Mouse (Mus musculus) hindbrain, embryonic 14.5 days (tissue): ENCODE measurements at regions not wholly inside any gene's neighbourhood (a gene's known extent, or its start where the extent isn't known, plus 50 kb on each side); places are given as distances from the start of the nearest gene placed in this dataset.

Experiments
- ATAC-seq: fragments of 200-750 bp; cut with Nextera tagmentation; 2 replicates; pipeline ENCODE4 v1.8.0; 2017; ENCODE audit warnings: moderate number of reproducible peaks, mild to moderate bottlenecking, moderate TSS enrichment, moderate library complexity; ENCODE audit not compliant: low FRiP score
- DNase-seq: peaks from one replicate; pipeline ENCODE4 v3.0.0-alpha.2; 2015; ENCODE audit warnings: low spot score
- H3K27ac ChIP-seq: fragments of 300-500 bp; sonication (generic); 2 replicates; pipeline ENCODE4 v1.5.1; 2014; ENCODE audit warnings: mild to moderate bottlenecking, moderate library complexity
- H3K27me3 ChIP-seq: fragments of 300-500 bp; sonication (generic); 2 replicates; pipeline ENCODE4 v1.6.1; 2014; ENCODE audit warnings: mild to moderate bottlenecking, low read length, mixed read lengths; ENCODE audit not compliant: control insufficient read depth, insufficient read depth
- H3K36me3 ChIP-seq: fragments of 300-500 bp; sonication (generic); replicated peaks from 2 replicates; pipeline ENCODE4 v1.6.1; 2014; ENCODE audit not compliant: control insufficient read depth, insufficient read depth
- H3K4me1 ChIP-seq: fragments of 300-500 bp; sonication (generic); replicated peaks from 2 replicates; pipeline ENCODE4 v1.6.1; 2014; ENCODE audit warnings: antibody characterized with exemption, low read length, mixed read lengths; ENCODE audit not compliant: control insufficient read depth, insufficient read depth
- H3K4me2 ChIP-seq: fragments of 300-500 bp; sonication (generic); replicated peaks from 2 replicates; pipeline ENCODE4 v1.6.1; 2014; ENCODE audit warnings: mild to moderate bottlenecking, moderate library complexity
- H3K4me3 ChIP-seq: fragments of 300-500 bp; sonication (generic); replicated peaks from 2 replicates; pipeline ENCODE4 v1.5.1; 2014; ENCODE audit warnings: mild to moderate bottlenecking, low read length
- H3K9ac ChIP-seq: fragments of 300-500 bp; sonication (generic); 2 replicates; pipeline ENCODE4 v1.6.1; 2014
- H3K9me3 ChIP-seq: fragments of 300-500 bp; sonication (generic); 2 replicates; pipeline ENCODE4 v1.6.1; 2016; ENCODE audit warnings: low read length; ENCODE audit not compliant: control insufficient read depth
- WGBS: fragments of 180-500 bp; shearing (Covaris S2); extraction: QIAGEN DNeasy Blood & Tissue Kit; methylation state at CpG from one replicate; pipeline ENCODE4 v1.1.7; 2014; 5-methylcytosine and 5-hydroxymethylcytosine counted together

DNA sequence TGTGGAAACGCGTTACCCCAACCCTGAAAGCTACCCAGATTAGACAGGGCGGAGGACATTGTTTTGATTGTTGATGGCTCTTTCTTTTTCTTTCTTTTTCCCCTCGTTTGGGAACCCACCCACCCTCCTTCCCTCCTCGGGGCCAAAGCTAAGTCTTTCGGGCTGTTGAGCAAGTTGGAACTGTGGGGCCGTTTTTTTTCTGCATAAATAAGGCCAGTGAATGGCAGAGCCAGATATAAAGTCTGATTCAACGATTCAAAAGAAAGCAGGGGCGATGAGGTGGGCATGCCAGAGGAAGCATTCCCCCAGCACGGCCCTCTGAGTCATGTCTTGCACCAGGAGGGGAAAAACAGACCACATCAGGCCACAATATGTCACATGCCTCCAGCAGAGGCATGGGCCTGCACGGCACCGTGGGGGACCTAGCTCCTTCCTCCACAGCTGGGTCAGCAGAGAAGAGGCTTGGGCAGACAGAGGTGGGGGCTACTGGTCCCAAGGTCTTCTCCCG is 80.2 kb upstream of the Zmiz1 start:
- H3K27ac ChIP-seq, result peak overlapping the region; percentile 100
- peak overlapping the region; percentile 31 for H3K4me3 ChIP-seq
- H3K27me3 ChIP-seq, result no peaks in the 10 kb centered on the region
- H3K9me3 ChIP-seq, result no peaks in the 10 kb centered on the region
- DNase-seq, result peak; percentile 39
- no peak for ATAC-seq
- H3K4me1 ChIP-seq, result peaks cover 34% of the 10 kb centered on the region
- WGBS, result 1% methylated on average over 13 of the region's 13 CpGs
- peak overlapping the region; percentile 59 for H3K4me2 ChIP-seq
- no peaks in the 10 kb centered on the region for H3K36me3 ChIP-seq
- H3K9ac ChIP-seq, result peak overlapping the region; percentile 70

DNA sequence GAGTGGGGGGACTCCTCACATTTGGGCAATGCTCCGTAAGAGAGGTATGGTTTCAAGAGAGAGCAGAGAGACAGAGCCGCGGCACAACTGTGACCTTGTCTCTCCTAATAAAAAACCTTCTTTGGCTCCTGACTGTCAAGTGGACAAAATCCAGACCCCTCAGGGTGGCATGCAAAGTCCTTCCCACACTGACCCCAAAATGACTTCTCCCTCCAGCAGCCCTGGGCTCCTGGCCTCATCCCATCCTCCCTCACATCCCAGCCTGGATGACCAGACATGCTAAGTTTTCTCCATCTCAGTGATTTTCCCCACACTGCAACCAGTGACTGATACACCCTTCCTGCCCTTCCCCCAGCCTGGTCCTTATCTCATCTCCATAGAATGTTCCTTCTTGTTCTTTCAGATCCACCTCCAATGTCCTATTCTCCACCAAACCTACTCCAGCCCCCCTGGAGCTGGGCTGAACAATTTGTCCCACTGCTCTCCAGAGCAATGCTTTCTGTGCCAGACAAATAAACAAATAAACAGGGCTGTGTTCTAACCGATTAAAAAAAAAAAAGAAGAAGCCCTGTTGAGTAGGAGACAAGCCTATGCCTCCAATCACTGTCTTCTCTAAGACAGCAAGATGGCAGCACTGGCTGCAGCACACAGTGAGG is 75.7 kb upstream of the Zmiz1 start:
- no peak overlapping the region for H3K27ac ChIP-seq
- H3K9ac ChIP-seq, result no peak overlapping the region
- no peaks in the 10 kb centered on the region for H3K36me3 ChIP-seq
- no peak overlapping the region for H3K4me3 ChIP-seq
- H3K4me2 ChIP-seq, result no peak overlapping the region
- DNase-seq (no peak), ATAC-seq (no peak)
- 93% methylated on average over 4 of the region's 4 CpGs for WGBS
- H3K9me3 ChIP-seq, result no peaks in the 10 kb centered on the region
- no peaks in the 10 kb centered on the region for H3K27me3 ChIP-seq
- H3K4me1 ChIP-seq, result peaks cover 14% of the 10 kb centered on the region

DNA sequence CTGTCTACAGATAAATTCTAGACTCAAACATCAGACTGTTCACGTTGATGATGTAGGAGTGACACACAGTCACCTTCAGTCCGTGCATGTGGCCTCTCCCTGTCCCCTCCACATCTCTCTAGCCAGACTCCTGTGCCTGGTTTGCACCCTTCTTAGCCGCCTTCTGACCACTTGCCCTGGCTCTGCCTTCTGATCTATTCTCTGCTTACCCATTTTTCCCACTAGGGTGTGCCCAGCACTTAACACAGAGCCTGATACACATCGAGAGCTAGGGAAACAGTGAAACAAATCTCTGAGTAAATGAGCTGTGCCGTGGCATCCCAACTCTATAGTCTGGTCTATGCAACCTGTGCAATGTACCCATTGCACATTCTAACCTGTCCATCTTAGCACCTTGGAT is 73.3 kb upstream of the Zmiz1 start:
- DNase-seq (no peak), ATAC-seq (no peak)
- H3K4me2 ChIP-seq, result no peak overlapping the region
- H3K9ac ChIP-seq, result no peak overlapping the region
- WGBS, result 66% methylated on average over 5 of the region's 5 CpGs
- H3K9me3 ChIP-seq, result no peaks in the 10 kb centered on the region
- H3K36me3 ChIP-seq, result no peaks in the 10 kb centered on the region
- H3K27ac ChIP-seq, result no peak overlapping the region
- H3K4me3 ChIP-seq, result no peak overlapping the region
- H3K27me3 ChIP-seq, result no peaks in the 10 kb centered on the region
- 0 out of 2 replicates have a peak, but pooled peaks cover 6% of the 10 kb centered on the region for H3K4me1 ChIP-seq

DNA sequence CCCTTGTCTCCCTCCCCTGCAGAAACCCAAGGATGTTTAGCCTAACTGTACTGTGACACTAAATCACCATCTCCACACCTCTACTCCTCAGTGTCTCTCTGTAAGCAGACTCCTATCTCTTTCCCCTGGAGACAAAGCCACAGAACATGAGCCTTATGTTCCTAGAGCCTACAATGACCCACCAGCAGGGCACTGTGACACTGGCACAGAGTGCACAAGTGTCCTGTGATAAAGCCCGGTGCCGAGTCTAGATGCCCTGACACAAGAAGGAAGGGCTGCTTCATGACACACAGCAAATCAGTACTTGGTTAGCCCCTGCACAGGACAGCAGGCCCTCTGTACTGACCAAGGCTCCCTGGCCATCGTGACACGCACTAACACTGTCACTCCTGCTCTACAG is 71.2 kb upstream of the Zmiz1 start:
- Histone ChIP-seq H3K9ac (no peak overlapping the region), H3K4me2 (no peak overlapping the region), H3K27me3 (no peaks in the 10 kb centered on the region), H3K36me3 (no peaks in the 10 kb centered on the region), H3K27ac (no peak overlapping the region), H3K4me3 (no peak overlapping the region), H3K9me3 (no peaks in the 10 kb centered on the region), H3K4me1 (0 out of 2 replicates have a peak, but pooled peaks cover 6% of the 10 kb centered on the region)
- ATAC-seq (no peak), DNase-seq (no peak)
- 91% methylated on average over 4 of the region's 4 CpGs for WGBS

DNA sequence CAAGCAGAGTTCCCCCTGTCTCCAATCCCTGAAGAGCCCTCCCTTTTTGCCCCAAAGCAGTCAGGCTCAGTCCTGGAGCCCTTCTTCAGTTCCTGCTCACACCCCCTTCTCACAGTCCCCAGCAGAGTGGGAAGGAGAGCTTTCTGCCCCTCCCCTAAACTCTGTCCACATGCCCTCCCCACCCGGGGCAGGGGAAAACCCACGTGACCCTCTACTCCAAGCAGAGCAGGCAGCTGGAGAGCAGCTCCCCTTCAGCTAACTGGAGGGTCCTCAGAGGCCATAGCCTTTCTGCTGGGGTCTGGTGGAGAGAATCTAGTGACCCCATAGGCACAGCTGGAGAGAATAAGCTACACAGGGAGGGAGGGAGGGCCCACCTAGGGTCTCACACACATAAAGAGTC is 69.7 kb upstream of the Zmiz1 start:
- WGBS, result 25% methylated on average over 2 of the region's 2 CpGs
- Histone ChIP-seq H3K27ac (no peak overlapping the region), H3K27me3 (no peaks in the 10 kb centered on the region), H3K9ac (no peak overlapping the region), H3K4me1 (0 out of 2 replicates have a peak, but pooled peaks cover 6% of the 10 kb centered on the region), H3K9me3 (no peaks in the 10 kb centered on the region), H3K4me2 (no peak overlapping the region), H3K36me3 (no peaks in the 10 kb centered on the region), H3K4me3 (no peak overlapping the region)
- no peak for DNase-seq
- no peak for ATAC-seq

DNA sequence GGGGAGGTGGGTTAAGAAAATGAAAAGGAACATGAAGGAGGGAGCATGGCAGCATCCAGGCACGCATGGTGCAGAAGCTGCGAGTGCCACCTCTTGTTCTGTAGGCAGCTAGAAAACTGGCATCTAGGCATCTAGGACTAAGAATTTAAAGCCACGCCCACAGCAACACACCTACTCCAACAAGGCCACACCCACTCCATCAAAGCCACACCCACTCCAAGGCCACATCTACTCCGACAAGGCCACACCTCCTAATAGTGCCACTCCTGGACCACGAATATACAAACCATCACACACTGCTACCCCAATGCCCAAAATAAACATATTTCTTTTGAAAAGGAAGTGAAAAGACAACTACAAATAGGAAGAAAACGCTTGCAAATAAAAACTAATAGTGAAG is 66.6 kb upstream of the Zmiz1 start:
- no peak overlapping the region for H3K4me3 ChIP-seq
- H3K4me1 ChIP-seq, result peaks cover 18% of the 10 kb centered on the region; the same call in 1 of the 2 replicates
- no peak overlapping the region for H3K9ac ChIP-seq
- no peak for ATAC-seq
- DNase-seq, result no peak
- H3K36me3 ChIP-seq, result no peaks in the 10 kb centered on the region
- H3K27ac ChIP-seq, result no peak overlapping the region
- 69% methylated on average over 6 of the region's 6 CpGs for WGBS
- no peaks in the 10 kb centered on the region for H3K27me3 ChIP-seq
- no peak overlapping the region for H3K4me2 ChIP-seq
- H3K9me3 ChIP-seq, result no peaks in the 10 kb centered on the region

DNA sequence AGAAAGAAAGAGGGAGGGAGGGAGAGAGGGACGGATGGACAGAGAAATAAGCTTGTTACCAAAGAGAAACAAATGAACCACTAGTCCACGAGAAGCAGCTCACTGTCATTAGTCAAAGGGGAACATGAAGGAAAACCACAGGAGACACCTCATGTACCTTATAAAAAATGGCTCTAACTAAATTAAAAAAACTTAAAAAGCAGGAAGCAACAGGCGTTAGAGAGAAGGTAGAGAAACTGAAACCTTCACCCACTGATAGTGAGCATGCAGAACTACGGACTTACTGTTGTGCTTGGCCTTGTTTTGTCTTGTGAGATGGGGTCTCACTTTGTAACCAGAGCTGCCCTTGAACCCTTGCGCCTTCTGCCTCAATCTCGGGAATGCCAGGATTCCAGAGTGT is 66.0 kb upstream of the Zmiz1 start:
- no peak overlapping the region for H3K4me2 ChIP-seq
- H3K4me3 ChIP-seq, result no peak overlapping the region
- DNase-seq, result no peak
- 70% methylated on average over 6 of the region's 6 CpGs for WGBS
- peaks cover 24% of the 10 kb centered on the region for H3K4me1 ChIP-seq
- no peaks in the 10 kb centered on the region for H3K27me3 ChIP-seq
- no peaks in the 10 kb centered on the region for H3K36me3 ChIP-seq
- H3K27ac ChIP-seq, result no peak overlapping the region
- no peak for ATAC-seq
- H3K9me3 ChIP-seq, result no peaks in the 10 kb centered on the region
- H3K9ac ChIP-seq, result no peak overlapping the region

DNA sequence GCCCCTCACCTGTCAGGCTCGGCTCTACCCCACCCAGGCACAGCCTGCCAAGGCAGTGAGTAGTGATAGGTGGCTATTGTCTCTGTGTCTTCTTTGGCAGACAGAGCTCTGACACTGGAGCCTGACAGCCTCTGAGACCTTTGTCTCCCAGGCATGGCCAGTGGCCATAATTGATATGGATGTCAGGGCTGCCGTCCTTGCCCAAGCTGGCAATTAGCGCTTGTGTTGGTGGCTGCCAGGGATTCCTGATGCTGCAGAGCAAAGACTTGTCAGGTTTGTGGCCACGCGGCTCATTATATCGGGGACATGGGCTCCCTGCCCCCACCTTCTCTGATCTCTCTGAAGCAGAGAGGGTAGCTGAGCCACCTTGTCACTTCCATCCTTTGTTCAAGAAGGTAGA is 64.1 kb upstream of the Zmiz1 start:
- Histone ChIP-seq H3K4me3 (no peak overlapping the region), H3K36me3 (no peaks in the 10 kb centered on the region), H3K9me3 (no peaks in the 10 kb centered on the region), H3K4me1 (peaks cover 22% of the 10 kb centered on the region), H3K9ac (no peak overlapping the region), H3K4me2 (no peak overlapping the region), H3K27ac (no peak overlapping the region), H3K27me3 (no peaks in the 10 kb centered on the region)
- DNase-seq (no peak), ATAC-seq (no peak)
- WGBS, result 34% methylated on average over 6 of the region's 6 CpGs

DNA sequence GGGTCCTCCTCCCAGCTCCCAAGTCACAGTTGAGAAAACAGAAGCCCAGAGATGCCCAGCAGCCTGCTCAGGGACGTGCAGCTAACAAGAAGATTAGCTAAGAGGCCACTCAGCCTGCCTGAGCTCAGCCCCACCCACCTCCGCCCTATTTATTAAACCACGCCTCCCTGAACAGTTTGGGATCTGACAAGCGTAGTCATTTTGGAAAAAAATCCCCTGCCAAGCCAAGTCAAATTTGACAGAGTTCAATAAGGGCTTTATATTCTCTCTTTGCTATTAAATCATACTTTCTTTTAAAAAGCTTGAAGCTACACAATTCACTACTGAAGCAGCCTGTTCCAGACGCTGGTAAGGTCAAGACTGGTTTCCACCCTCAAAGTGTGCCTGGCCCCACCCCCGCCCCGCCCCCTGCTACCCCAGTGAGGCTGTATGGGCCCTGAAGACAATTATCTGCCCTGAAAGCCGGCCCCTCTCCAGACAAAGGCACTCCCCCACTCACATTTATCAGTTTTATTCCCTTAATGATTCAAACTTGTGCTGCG is 61.9 kb upstream of the Zmiz1 start:
- H3K27me3 ChIP-seq, result no peaks in the 10 kb centered on the region
- H3K4me1 ChIP-seq, result peaks cover 22% of the 10 kb centered on the region
- no peaks in the 10 kb centered on the region for H3K36me3 ChIP-seq
- peak overlapping the region; percentile 4; the same call in 1 of the 2 replicates for H3K4me2 ChIP-seq
- no peaks in the 10 kb centered on the region for H3K9me3 ChIP-seq
- no peak overlapping the region for H3K4me3 ChIP-seq
- H3K9ac ChIP-seq, result no peak overlapping the region
- DNase-seq (peak; percentile 33), ATAC-seq (peak; percentile 71; the same call in 1 of the 2 replicates)
- 2% methylated on average over 9 of the region's 9 CpGs for WGBS
- peak overlapping the region; percentile 80 for H3K27ac ChIP-seq
